Mouse (Mus musculus) liver, adult 2 months (tissue): ENCODE results near the gene Ddc.

Source experiments
- CTCF ChIP-seq: fragments of 200-500 bp; IDR thresholded peaks from 2 replicates; pipeline ENCODE4 v1.5.1; 2011; ENCODE audit warnings: low read depth, low read length, control low read depth
- POLR2A ChIP-seq: fragments of 200-500 bp; IDR thresholded peaks from 2 replicates; pipeline ENCODE4 v1.6.1; 2011; ENCODE audit warnings: low read length, control low read depth; ENCODE audit not compliant: insufficient read depth; ENCODE audit errors: extremely low read depth

DNA sequence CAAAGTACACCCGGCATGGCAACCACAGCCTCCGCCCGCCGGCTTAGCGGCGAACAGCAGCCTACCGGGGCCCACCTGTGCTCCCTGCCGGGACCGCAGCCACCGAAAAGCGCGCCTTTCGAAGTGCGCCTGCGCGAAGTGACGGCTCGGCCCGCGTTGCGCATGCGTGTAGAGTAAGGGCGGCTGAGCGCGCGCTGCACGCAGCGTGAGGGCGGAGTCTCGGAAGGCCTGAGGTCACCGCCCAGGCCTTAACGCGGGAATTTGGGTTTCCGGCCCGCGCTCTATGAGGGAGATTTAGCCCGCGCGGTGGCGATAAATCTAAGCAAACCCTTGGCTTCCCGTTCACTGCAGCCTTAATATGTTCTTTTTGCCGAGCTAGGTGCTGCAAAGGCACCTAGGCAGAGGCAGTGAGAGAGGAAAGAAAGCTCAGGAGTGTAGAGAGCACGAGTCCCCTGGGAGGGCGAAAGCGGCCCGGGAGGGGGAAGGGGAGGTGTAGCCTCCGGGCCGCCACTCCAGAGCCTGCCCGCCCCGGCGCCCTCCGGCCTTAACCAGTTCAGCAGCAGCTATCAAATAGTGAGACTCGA, 89.0 kb downstream of the Ddc start, which contains the start of gene Fignl1:
- TF ChIP-seq CTCF (0 out of 2 replicates have a peak, but pooled peaks have one; percentile 23), POLR2A (no peak)
